In genomic region chr14:31961442-31961841, GRCm38 (mm10) we compare ENCODE assay signal across 12 mouse cellular contexts.
DNase-seq lines count a peak whose midpoint lies in the region; ATAC-seq and TF ChIP-seq lines count a peak whose summit lies in the region.
"Had no signal": no experiment of that assay in that cellular context is flagged by ENCODE, and none has a peak within 500 bp of the region (broad histone marks: within the 10 kb centered on the region; RNA-seq: fewer than 3 reads in every experiment).

No protein-coding gene starts in this region.

- no peak overlapping the region for H3K4me3 ChIP-seq in forebrain, postnatal 0 days (ENCODE audit: low read depth, low read length)
- no peak overlapping the region for H3K4me3 ChIP-seq in thymus, adult 2 months (ENCODE audit: control insufficient read depth, insufficient read depth, low read length)

- H3K27ac ChIP-seq in forebrain, postnatal 0 days (ENCODE audit: low read depth, low read length), result no peak overlapping the region
- no peak overlapping the region for H3K27ac ChIP-seq in thymus, adult 2 months (ENCODE audit: control insufficient read depth, insufficient read depth, low read length)

- no peak for TF ChIP-seq CTCF in forebrain, postnatal 0 days (IDR thresholded peaks at IDR 0.05; ENCODE audit: low read depth)
- TF ChIP-seq CTCF in thymus, adult 2 months (IDR thresholded peaks at IDR 0.05; ENCODE audit: borderline replicate concordance, control insufficient read depth, extremely low read depth, insufficient read depth, low read length, poor library complexity), result no peak

- H3K36me3 ChIP-seq in forebrain, postnatal 0 days (ENCODE audit: insufficient read depth), result no peaks in the 10 kb centered on the region
- H3K36me3 ChIP-seq in thymus, adult 2 months (ENCODE audit: control insufficient read depth, insufficient read depth, low read length), result no peaks in the 10 kb centered on the region

- H3K9ac ChIP-seq in forebrain, postnatal 0 days, result no peak overlapping the region

- peak; percentile 30 for DNase-seq in kidney, adult 9 months
- DNase-seq in kidney, adult 8-10 months, result no peak
- DNase-seq in adipocyte (ENCODE audit: low spot score), result peak; percentile 86
- DNase-seq in heart, adult 9 months (ENCODE audit: low spot score in 2 of 2), result peak; percentile 86
- DNase-seq in kidney, postnatal 4 days, result peak; percentile 21 to 39
- DNase-seq in layer of hippocampus, adult 11-12 months (ENCODE audit: low spot score), result no peak
- no peak for DNase-seq in forebrain, postnatal 0 days
- DNase-seq in thymus, adult 2 months, result no peak
- DNase-seq: cerebellum, adult 8-10 months; spleen, adult 18-20 months; thymus, postnatal 14 days had no signal

- no peak for TF ChIP-seq POLR2A in thymus, adult 2 months (IDR thresholded peaks at IDR 0.05; ENCODE audit: control insufficient read depth, extremely low read depth, insufficient read depth, low read length, poor library complexity)

- H3K4me2 ChIP-seq in forebrain, postnatal 0 days (ENCODE audit: low read depth), result no peak overlapping the region

- H3K4me1 ChIP-seq in forebrain, postnatal 0 days (ENCODE audit: insufficient read depth), result no peaks in the 10 kb centered on the region
- H3K4me1 ChIP-seq in thymus, adult 2 months (replicated peaks; ENCODE audit: control insufficient read depth, insufficient read depth, low read length), result no peaks in the 10 kb centered on the region

- ATAC-seq in forebrain, postnatal 0 days, result no peak
- ATAC-seq: forebrain, embryonic 14.5 days had no signal

- H3K9me3 ChIP-seq in forebrain, postnatal 0 days (ENCODE audit: low read length), result no peaks in the 10 kb centered on the region

- WGBS in forebrain, postnatal 0 days, result 78% methylated on average over 5 of the region's 5 CpGs
- 92% methylated on average over 5 of the region's 5 CpGs for WGBS in thymus, adult 2 months

- H3K27me3 ChIP-seq in forebrain, postnatal 0 days (ENCODE audit: insufficient read depth, low read length), result no peaks in the 10 kb centered on the region
- H3K27me3 ChIP-seq in thymus, adult 2 months (ENCODE audit: control insufficient read depth, insufficient read depth, low read length), result no peaks in the 10 kb centered on the region

Comparison
In these comparisons a context has a peak if more than half of its experiments do, and no peak if none do; other contexts are left out.
1. DNase-seq: peak in kidney, adult 9 months (single experiment), adipocyte (single experiment), heart, adult 9 months (2 of 2) and kidney, postnatal 4 days (2 of 2); none in kidney, adult 8-10 months (0 of 2), layer of hippocampus, adult 11-12 months (single experiment), forebrain, postnatal 0 days (single experiment) and thymus, adult 2 months (single experiment).